Mouse (Mus musculus) liver, embryonic 14.5 days (tissue): Measurements from ENCODE around the gene Clic4.

Experiments
- CTCF ChIP-seq: IDR thresholded peaks from 2 replicates; pipeline ENCODE4 v1.5.1; 2016; ENCODE audit warnings: antibody characterized with exemption, low read depth, control low read depth
- EP300 ChIP-seq: IDR thresholded peaks from 2 replicates; pipeline ENCODE4 v1.6.1; 2016; ENCODE audit warnings: antibody characterized with exemption, low read depth

DNA sequence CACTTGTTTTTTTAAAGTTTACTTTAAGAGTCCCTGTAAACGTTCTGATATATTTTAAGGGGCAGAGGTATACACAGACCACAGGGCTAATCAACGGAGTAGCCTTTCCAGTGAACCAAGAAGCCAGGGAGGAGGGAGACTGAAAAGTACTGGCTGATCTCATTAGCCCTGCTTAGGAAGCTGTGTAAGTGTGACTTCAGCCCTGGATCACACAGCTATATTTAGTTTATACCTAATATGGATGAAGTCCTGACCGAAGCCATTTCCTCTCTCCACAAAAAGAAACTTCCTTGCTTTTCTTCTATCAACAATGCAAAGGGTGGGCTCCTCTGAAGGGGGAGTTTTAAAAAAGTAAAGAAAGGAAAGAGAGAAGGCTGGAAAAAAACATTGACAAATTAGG lies 17.8 kb downstream of the Clic4 start:
- TF ChIP-seq CTCF (no peak), EP300 (no peak)
